In genomic region chr16:43709432-43710133, GRCm38 (mm10) we compare ENCODE assay signal across 11 mouse cellular contexts. TPM values are rescaled to one million over a fixed set of nuclear protein-coding genes. Genes with fewer than 3 reads are reported as not detected.
DNase-seq lines count a peak whose midpoint lies in the region; ATAC-seq and TF ChIP-seq lines count a peak whose summit lies in the region.
"Had no signal": no experiment of that assay in that cellular context is flagged by ENCODE, and none has a peak within 500 bp of the region (broad histone marks: within the 10 kb centered on the region; RNA-seq: fewer than 3 reads in every experiment).

No protein-coding gene starts in this region.

- intact Hi-C loops in gastrocnemius, adult 2 months (cut with DNase I) = no loop called here

- WGBS in heart, postnatal 0 days = 42% methylated on average over 9 of the region's 9 CpGs

- H3K9ac ChIP-seq in MEL (ENCODE audit: control insufficient read depth, low read depth, low read length, poor library complexity, severe bottlenecking) = peak overlapping the region; percentile 66
- H3K9ac ChIP-seq in heart, postnatal 0 days (replicated peaks; ENCODE audit: low read depth, low read length) = no peak overlapping the region
- H3K9ac ChIP-seq: limb, embryonic 12.5 days; stomach, embryonic 15.5 days had no signal

- TF ChIP-seq EP300 in MEL (IDR thresholded peaks at IDR 0.05; ENCODE audit: low read depth in 1 of 2, low read length in 2 of 2) = 0 out of 4 replicates have a peak, but pooled peaks have one; percentile 32 to 37
- no peak for TF ChIP-seq EP300 in heart, postnatal 0 days (IDR thresholded peaks at IDR 0.05; ENCODE audit: low read depth)

- peaks cover 0 to 4% of the 10 kb centered on the region in 2 experiments; a peak in 2 of 4 replicates for H3K36me3 ChIP-seq in MEL (ENCODE audit: control insufficient read depth in 1 of 2, insufficient read depth in 2 of 2, low read length in 2 of 2)
- H3K36me3 ChIP-seq in heart, postnatal 0 days (replicated peaks; ENCODE audit: control insufficient read depth, insufficient read depth, low read length) = no peaks in the 10 kb centered on the region
- H3K36me3 ChIP-seq: limb, embryonic 12.5 days; stomach, embryonic 15.5 days had no signal

- DNase-seq in gastrocnemius, adult 2 months = no peak
- DNase-seq in gastrocnemius, postnatal 4 days (ENCODE audit: low spot score in 2 of 2) = no peak
- peak; percentile 84 for DNase-seq in MEL (ENCODE audit: low read depth, low spot score)
- DNase-seq in heart, postnatal 0 days (ENCODE audit: low spot score) = no peak
- no peak for DNase-seq in frontal cortex, postnatal 25 days (ENCODE audit: low spot score in 2 of 2)
- DNase-seq in adrenal gland, adult 2 months = no peak
- DNase-seq in layer of hippocampus, adult 9-10 months (ENCODE audit: low spot score) = no peak

- 0 out of 2 replicates have a peak overlapping the region, but pooled peaks have one; percentile 11 for H3K4me3 ChIP-seq in gastrocnemius, adult 2 months
- peak overlapping the region; percentile 68 to 83 for H3K4me3 ChIP-seq in MEL (ENCODE audit: control insufficient read depth in 1 of 2, insufficient read depth in 1 of 2, low read depth in 2 of 2, low read length in 2 of 2)
- H3K4me3 ChIP-seq in heart, postnatal 0 days (ENCODE audit: low read depth, low read length) = peak overlapping the region; percentile 31
- H3K4me3 ChIP-seq: limb, embryonic 12.5 days; stomach, embryonic 15.5 days had no signal

- no peak for TF ChIP-seq RAD21 in MEL (IDR thresholded peaks at IDR 0.05; ENCODE audit: low read depth, low read length)

- no peaks in the 10 kb centered on the region for H3K27me3 ChIP-seq in MEL (ENCODE audit: control insufficient read depth in 1 of 2, insufficient read depth in 2 of 2, low read length in 2 of 2)
- H3K27me3 ChIP-seq in heart, postnatal 0 days (ENCODE audit: control insufficient read depth, insufficient read depth, low read length) = no peaks in the 10 kb centered on the region
- H3K27me3 ChIP-seq: limb, embryonic 12.5 days; stomach, embryonic 15.5 days had no signal

- H3K79me2 ChIP-seq in MEL (ENCODE audit: control insufficient read depth, insufficient read depth, low read length, poor library complexity) = no peaks in the 10 kb centered on the region

- ATAC-seq in heart, postnatal 0 days (ENCODE audit: insufficient read depth, low read depth) = no peak
- peak; percentile 79 for ATAC-seq in monocyte, adult 5-6 weeks (replicated peaks; ENCODE audit: insufficient number of reproducible peaks, low FRiP score, low TSS enrichment, poor library complexity, severe bottlenecking)

- peaks cover 3 to 25% of the 10 kb centered on the region in 2 experiments; a peak in 3 of 4 replicates for H3K4me1 ChIP-seq in MEL (ENCODE audit: control insufficient read depth in 1 of 2, insufficient read depth in 2 of 2, low read length in 2 of 2)
- H3K4me1 ChIP-seq in heart, postnatal 0 days (ENCODE audit: control insufficient read depth, insufficient read depth) = peaks cover 14% of the 10 kb centered on the region
- H3K4me1 ChIP-seq: limb, embryonic 12.5 days; stomach, embryonic 15.5 days had no signal

- TF ChIP-seq CTCF in gastrocnemius, adult 2 months (IDR thresholded peaks at IDR 0.05) = no peak
- no peak for TF ChIP-seq CTCF in MEL (IDR thresholded peaks at IDR 0.05 in 2 of 3, conservative IDR thresholded peaks at IDR 0.05 in 1 of 3; ENCODE audit: control insufficient read depth in 1 of 3, insufficient read depth in 1 of 3, low read depth in 2 of 3, low read length in 3 of 3, poor library complexity in 1 of 3, severe bottlenecking in 1 of 3)
- no peak for TF ChIP-seq CTCF in heart, postnatal 0 days (IDR thresholded peaks at IDR 0.05; ENCODE audit: low read depth)

- H3K27ac ChIP-seq in gastrocnemius, adult 2 months = no peak overlapping the region
- peak overlapping the region; percentile 65 for H3K27ac ChIP-seq in MEL (ENCODE audit: control insufficient read depth, low read depth, low read length)
- no peak overlapping the region for H3K27ac ChIP-seq in heart, postnatal 0 days (ENCODE audit: low read depth)
- H3K27ac ChIP-seq: limb, embryonic 12.5 days; stomach, embryonic 15.5 days had no signal

- peak overlapping the region; percentile 60 for H3K4me2 ChIP-seq in heart, postnatal 0 days (ENCODE audit: low read depth, low read length)
- H3K4me2 ChIP-seq: limb, embryonic 12.5 days had no signal

- TF ChIP-seq POLR2A in MEL (IDR thresholded peaks at IDR 0.05; ENCODE audit: control insufficient read depth in 1 of 2, insufficient read depth in 1 of 2, low read depth in 1 of 2, low read length in 2 of 2, poor library complexity in 1 of 2) = no peak

- H3K9me3 ChIP-seq in MEL (replicated peaks; ENCODE audit: insufficient read depth, low read length) = no peaks in the 10 kb centered on the region
- no peaks in the 10 kb centered on the region for H3K9me3 ChIP-seq in heart, postnatal 0 days (replicated peaks; ENCODE audit: control insufficient read depth, low read length)
- H3K9me3 ChIP-seq: limb, embryonic 12.5 days; stomach, embryonic 15.5 days had no signal

TF ChIP-seq in MEL, 35 proteins besides CTCF, POLR2A, EP300 and RAD21:
- TF ChIP-seq TAL1 (IDR thresholded peaks at IDR 0.05; ENCODE audit: low read length) (no peak), SIN3A (IDR thresholded peaks at IDR 0.05; ENCODE audit: low read length) (peak; percentile 39), JUND (IDR thresholded peaks at IDR 0.05; ENCODE audit: low read depth, low read length) (peak; percentile 90; the same call in 1 of the 2 replicates), TBP (IDR thresholded peaks at IDR 0.05; ENCODE audit: low read depth, low read length) (no peak), RCOR1 (IDR thresholded peaks at IDR 0.05; ENCODE audit: low read depth, low read length) (peak; percentile 60), MAX (IDR thresholded peaks at IDR 0.05; ENCODE audit: low read length) (peak; percentile 15; the same call in 1 of the 2 replicates), ZMIZ1 (IDR thresholded peaks at IDR 0.05; ENCODE audit: low read depth, low read length) (no peak), POLR2AphosphoS5 (IDR thresholded peaks at IDR 0.05; ENCODE audit: borderline replicate concordance, low read depth, low read length) (no peak), MXI1 (IDR thresholded peaks at IDR 0.05; ENCODE audit: low read depth, low read length) (peak; percentile 52; the same call in 1 of the 2 replicates), GATA1 (IDR thresholded peaks at IDR 0.05; ENCODE audit: low read depth, low read length) (peak; percentile 64), MEF2A (IDR thresholded peaks at IDR 0.05; ENCODE audit: extremely low read depth, insufficient replicate concordance, low read depth, low read length, poor library complexity, severe bottlenecking) (no peak), POLR2AphosphoS2 (IDR thresholded peaks at IDR 0.05; ENCODE audit: low read length) (no peak), ETS1 (IDR thresholded peaks at IDR 0.05; ENCODE audit: low read depth, low read length) (peak; percentile 63), GABPA (IDR thresholded peaks at IDR 0.05; ENCODE audit: low read depth, low read length) (no peak), ZNF384 (IDR thresholded peaks at IDR 0.05; ENCODE audit: low read depth, low read length) (peak; percentile 89), E2F4 (IDR thresholded peaks at IDR 0.05; ENCODE audit: borderline replicate concordance, low read depth, low read length) (no peak), ELF1 (IDR thresholded peaks at IDR 0.05; ENCODE audit: low read depth, low read length) (no peak), USF1 (IDR thresholded peaks at IDR 0.05; ENCODE audit: low read depth, low read length) (no peak), SMC3 (IDR thresholded peaks at IDR 0.05; ENCODE audit: low read depth, low read length) (no peak), MYC (IDR thresholded peaks at IDR 0.05; ENCODE audit: low read depth, low read length) (peak; percentile 61; the same call in 1 of the 2 replicates)
TF ChIP-seq in MEL: peak in this region for 9.

RNA-seq across cellular contexts. Expression of gene Drd3, which starts 44.2 kb away (rescaled TPM):
- not detected for total RNA-seq in gastrocnemius, adult 2 months (2021)
- total RNA-seq in gastrocnemius, postnatal 4 days (2021) = not detected
- not detected in 2 replicates for total RNA-seq in MEL (2012; rRNA removed)
- not detected for polyA plus RNA-seq in MEL (2012; ENCODE audit: insufficient read depth in 1 of 2, insufficient read length in 2 of 2, low read depth in 1 of 2, low replicate concordance in 2 of 2, missing spikeins in 1 of 2)
- total RNA-seq in heart, postnatal 0 days (2014; rRNA removed; ENCODE audit: low replicate concordance) = 0.46 TPM in 1 of 2 replicates, not detected in the other
- not detected in 2 replicates for polyA plus RNA-seq in heart, postnatal 0 days (2015; fragmentation: Nextera tagmentation; extraction: Ambion mirVana)
- not detected in 3 replicates for total RNA-seq in monocyte, adult 5-6 weeks (2017)
- not detected for total RNA-seq in adrenal gland, adult 2 months (2021)
- 0.07 and 0.11 TPM in 2 replicates for polyA plus RNA-seq in adrenal gland, adult 2 months (2012; rRNA removed)
- polyA plus RNA-seq: embryonic facial prominence, embryonic 11.5 days; limb, embryonic 12.5 days had no signal

RNA-seq across cellular contexts. Expression of gene Tigit, which starts 45.6 kb away (rescaled TPM):
- total RNA-seq in gastrocnemius, adult 2 months (2021) = not detected
- total RNA-seq in gastrocnemius, postnatal 4 days (2021) = not detected
- 0.39 and 0.85 TPM in 2 replicates for total RNA-seq in MEL (2012; rRNA removed)
- 1 to 10 TPM in 1 of 2 experiments, not detected in 1; 7.5 TPM for polyA plus RNA-seq in MEL (2012; ENCODE audit: insufficient read depth in 1 of 2, insufficient read length in 2 of 2, low read depth in 1 of 2, low replicate concordance in 2 of 2, missing spikeins in 1 of 2)
- total RNA-seq in heart, postnatal 0 days (2014; rRNA removed; ENCODE audit: low replicate concordance) = not detected in 2 replicates
- polyA plus RNA-seq in heart, postnatal 0 days (2015; fragmentation: Nextera tagmentation; extraction: Ambion mirVana) = not detected in 2 replicates
- 5.7 to 20.8 TPM (median 19.6 TPM) in 3 replicates for total RNA-seq in monocyte, adult 5-6 weeks (2017)
- total RNA-seq in adrenal gland, adult 2 months (2021) = under 1 TPM in 1 of 2 experiments, not detected in 1; 0.32 TPM
- polyA plus RNA-seq in adrenal gland, adult 2 months (2012; rRNA removed) = 0.18 and 0.20 TPM in 2 replicates
- polyA plus RNA-seq: limb, embryonic 12.5 days; stomach, embryonic 15.5 days had no signal

Comparison
In these comparisons a context has a peak if more than half of its experiments do, and no peak if none do; other contexts are left out.
1. H3K4me3 ChIP-seq: peak in every context shown above with its lines; median percentile 76 in MEL; 31 in heart, postnatal 0 days; 11 in gastrocnemius, adult 2 months.